Mouse (Mus musculus) heart, postnatal 4 days (tissue): ENCODE results near the gene Adamtsl1. TPM values are rescaled to one million over a fixed set of nuclear protein-coding genes. Genes with fewer than 3 reads are reported as not detected.

ENCODE experiments used
- DNase-seq: peaks from one replicate; pipeline ENCODE4 v3.0.0; 2021
- total RNA-seq, 2 experiments: library from RNA; stranded (reverse); gene quantifications; 2 replicates each; pipeline ENCODE4 v1.2.3; 2021

Gene Adamtsl1
- total RNA-seq, 2 experiments from 2014 or later: 7.7 TPM

GRCm38 (mm10) chr4:86227096-86227495, 713.1 kb downstream of the Adamtsl1 start:
- no peak for DNase-seq

GRCm38 (mm10) chr4:86233197-86233596, 719.2 kb downstream of the Adamtsl1 start:
- DNase-seq: no peak

- no peak for DNase-seq
These were observed 728.0 kb downstream of the Adamtsl1 start for GRCm38 (mm10) chr4:86241854-86242424.

GRCm38 (mm10) chr4:86270085-86270484, 756.1 kb downstream of the Adamtsl1 start:
- no peak for DNase-seq

- no peak for DNase-seq
These were observed 759.9 kb downstream of the Adamtsl1 start for GRCm38 (mm10) chr4:86273703-86274355.

GRCm38 (mm10) chr4:86274663-86275062, 760.7 kb downstream of the Adamtsl1 start:
- no peak for DNase-seq

GRCm38 (mm10) chr4:86276021-86276813, 762.2 kb downstream of the Adamtsl1 start:
- no peak for DNase-seq

- DNase-seq: no peak
These were observed 764.6 kb downstream of the Adamtsl1 start for GRCm38 (mm10) chr4:86278546-86278945.

- no peak for DNase-seq
These were observed 772.6 kb downstream of the Adamtsl1 start for GRCm38 (mm10) chr4:86286572-86286971.

GRCm38 (mm10) chr4:86288264-86288663, 774.3 kb downstream of the Adamtsl1 start:
- no peak for DNase-seq

GRCm38 (mm10) chr4:86289511-86290273, 775.7 kb downstream of the Adamtsl1 start:
- no peak for DNase-seq

GRCm38 (mm10) chr4:86294828-86295251, 780.9 kb downstream of the Adamtsl1 start:
- DNase-seq: no peak

GRCm38 (mm10) chr4:86301469-86301868, 787.5 kb downstream of the Adamtsl1 start:
- DNase-seq: no peak

- no peak for DNase-seq
These were observed 788.1 kb downstream of the Adamtsl1 start for GRCm38 (mm10) chr4:86302095-86302494.

GRCm38 (mm10) chr4:86306753-86307152, 792.8 kb downstream of the Adamtsl1 start:
- DNase-seq: no peak

GRCm38 (mm10) chr4:86309178-86309577, 795.2 kb downstream of the Adamtsl1 start:
- no peak for DNase-seq

GRCm38 (mm10) chr4:86310806-86311730, 797.1 kb downstream of the Adamtsl1 start:
- peak; percentile 53 for DNase-seq

GRCm38 (mm10) chr4:86312366-86312765, 798.4 kb downstream of the Adamtsl1 start:
- no peak for DNase-seq

- DNase-seq: no peak
These were observed 800.5 kb downstream of the Adamtsl1 start for GRCm38 (mm10) chr4:86314442-86314841.

GRCm38 (mm10) chr4:86315122-86315521, 801.1 kb downstream of the Adamtsl1 start:
- no peak for DNase-seq

- no peak for DNase-seq
These were observed 804.1 kb downstream of the Adamtsl1 start for GRCm38 (mm10) chr4:86317916-86318542.
